Mouse (Mus musculus) intestine, embryonic 16.5 days (tissue): Measurements from ENCODE around the gene Lamp3. TPM values are rescaled to one million over a fixed set of nuclear protein-coding genes. Genes with fewer than 3 reads are reported as not detected.
"Not testable (repeated sequence)": the region's sequence is repeated elsewhere in the genome, so short reads cannot be mapped to it uniquely, and the experiment has no call there.

Experiments used
- ATAC-seq: fragments of 200-750 bp; cut with Nextera tagmentation; 2 replicates; pipeline ENCODE4 v1.8.0; 2017; ENCODE audit warnings: moderate TSS enrichment, moderate library complexity
- H3K27ac ChIP-seq: fragments of 300-500 bp; sonication (generic); 2 replicates; pipeline ENCODE4 v1.5.1; 2014; ENCODE audit warnings: mild to moderate bottlenecking, low read length
- H3K27me3 ChIP-seq: fragments of 300-500 bp; sonication (generic); replicated peaks from 2 replicates; pipeline ENCODE4 v1.6.1; 2014; ENCODE audit warnings: low read length, control low read depth, mixed read lengths; ENCODE audit not compliant: control insufficient read depth, insufficient read depth
- H3K36me3 ChIP-seq: fragments of 300-500 bp; sonication (generic); 2 replicates; pipeline ENCODE4 v1.6.1; 2014; ENCODE audit warnings: low read length, control low read depth; ENCODE audit not compliant: control insufficient read depth, insufficient read depth
- H3K4me1 ChIP-seq: fragments of 300-500 bp; sonication (generic); 2 replicates; pipeline ENCODE4 v1.6.1; 2014; ENCODE audit warnings: low read length, control low read depth, mixed read lengths; ENCODE audit not compliant: control insufficient read depth, insufficient read depth
- H3K4me2 ChIP-seq: fragments of 300-500 bp; sonication (generic); 2 replicates; pipeline ENCODE4 v1.6.1; 2014; ENCODE audit warnings: low read depth, low read length, control low read depth
- H3K4me3 ChIP-seq: fragments of 300-500 bp; sonication (generic); 2 replicates; pipeline ENCODE4 v1.5.1; 2014; ENCODE audit warnings: mild to moderate bottlenecking, low read length
- H3K9ac ChIP-seq: fragments of 300-500 bp; sonication (generic); 2 replicates; pipeline ENCODE4 v1.6.1; 2014; ENCODE audit warnings: low read depth, low read length
- H3K9me3 ChIP-seq: fragments of 300-500 bp; sonication (generic); 2 replicates; pipeline ENCODE4 v1.6.1; 2016; ENCODE audit warnings: low read length, control low read depth; ENCODE audit not compliant: control insufficient read depth
- WGBS: fragments of 180-500 bp; shearing (Covaris S2); extraction: QIAGEN DNeasy Blood & Tissue Kit; methylation state at CpG from one replicate; pipeline ENCODE4 v1.1.7; 2014; 5-methylcytosine and 5-hydroxymethylcytosine counted together
- polyA plus RNA-seq: library from polyadenylated mRNA; unstranded; fragments of >200 nt; fragmentation: Nextera tagmentation; extraction: Ambion mirVana; gene quantifications from 2 replicates; pipeline ENCODE4 v1.2.1, GENCODE M21; 2015

Lamp3 gene
- not detected in 2 replicates for polyA plus RNA-seq

DNA sequence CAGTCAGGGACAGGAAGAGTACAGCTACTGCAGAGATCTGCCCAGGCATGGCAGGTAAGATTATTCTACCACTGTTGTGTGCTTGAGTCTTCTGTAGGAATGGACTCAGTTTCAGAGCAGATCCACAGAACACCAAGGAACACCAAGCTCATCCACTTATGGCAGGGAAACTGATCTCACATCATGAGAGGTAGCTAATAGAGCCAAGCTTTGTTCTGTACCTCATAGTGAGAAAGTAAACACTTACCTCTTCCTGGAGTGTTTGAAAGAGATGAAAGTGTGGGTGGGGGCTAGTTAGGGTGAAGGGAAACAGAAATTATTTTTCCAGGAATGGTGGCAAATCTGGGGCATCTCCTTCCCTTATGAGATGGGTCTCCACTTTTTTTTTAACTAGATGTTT is at the start of gene Lamp3:
Gene Lamp3 (minus strand): TSS at position 160 of the 400 bp plus-strand sequence.
- Histone ChIP-seq H3K9me3 (no peaks in the 10 kb centered on the region), H3K4me1 (no peaks in the 10 kb centered on the region), H3K4me3 (no peak within 1 kb of the TSS), H3K27me3 (no peaks in the 10 kb centered on the region), H3K4me2 (no peak within 1 kb of the TSS), H3K9ac (no peak within 1 kb of the TSS), H3K27ac (no peak within 1 kb of the TSS), H3K36me3 (no peaks in the 10 kb centered on the region)
- ATAC-seq, result no peak

DNA sequence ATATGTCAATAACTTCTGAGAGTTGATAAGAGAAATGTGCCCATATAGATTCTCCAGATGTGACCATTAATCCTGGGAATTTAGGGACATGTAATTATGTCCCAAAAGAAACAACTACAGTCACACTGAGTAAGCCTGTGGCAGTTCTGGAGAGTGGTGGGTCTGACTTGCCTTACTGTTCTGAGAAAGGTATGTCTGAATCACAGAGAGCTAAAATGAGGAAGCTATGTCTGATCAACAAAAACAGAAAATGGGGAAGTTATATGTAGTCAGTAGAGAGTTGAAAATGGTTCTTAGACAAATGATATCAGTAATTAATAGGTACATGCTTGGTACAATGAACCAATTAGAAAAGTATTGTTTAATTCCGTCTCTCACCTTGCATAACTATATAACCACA is 26.7 kb upstream of the Lamp3 start:
- no peak overlapping the region for H3K27ac ChIP-seq
- no peak overlapping the region for H3K4me3 ChIP-seq
- ATAC-seq, result no peak
- H3K27me3 ChIP-seq, result no peaks in the 10 kb centered on the region
- no peak overlapping the region for H3K9ac ChIP-seq
- no peaks in the 10 kb centered on the region for H3K4me1 ChIP-seq
- 75% methylated on average over 1 of the region's 1 CpGs for WGBS
- no peaks in the 10 kb centered on the region for H3K36me3 ChIP-seq
- no peaks in the 10 kb centered on the region for H3K9me3 ChIP-seq
- no peak overlapping the region for H3K4me2 ChIP-seq

DNA sequence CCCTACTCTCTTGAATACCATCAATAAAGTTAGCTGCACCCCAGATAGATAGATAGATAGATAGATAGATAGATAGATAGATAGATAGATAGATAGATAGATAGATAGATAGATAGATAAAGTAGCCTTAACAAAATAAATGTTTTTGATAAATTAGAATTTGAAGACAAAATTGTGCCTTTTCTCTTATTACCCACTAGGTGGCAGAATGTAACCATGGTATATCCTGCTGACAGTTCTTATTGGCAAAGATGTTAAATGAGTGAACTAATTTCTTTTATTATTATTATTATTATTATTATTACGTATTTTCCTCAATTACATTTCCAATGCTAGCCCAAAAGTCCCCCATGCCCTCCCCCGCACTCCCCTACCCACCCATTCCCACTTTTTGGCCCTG is 18.0 kb upstream of the Lamp3 start:
- not testable (repeated sequence) for H3K9ac ChIP-seq, H3K27ac ChIP-seq, H3K4me1 ChIP-seq, H3K36me3 ChIP-seq, H3K4me2 ChIP-seq, ATAC-seq, H3K4me3 ChIP-seq, H3K27me3 ChIP-seq, H3K9me3 ChIP-seq
- 40% methylated on average over 2 of the region's 2 CpGs for WGBS

DNA sequence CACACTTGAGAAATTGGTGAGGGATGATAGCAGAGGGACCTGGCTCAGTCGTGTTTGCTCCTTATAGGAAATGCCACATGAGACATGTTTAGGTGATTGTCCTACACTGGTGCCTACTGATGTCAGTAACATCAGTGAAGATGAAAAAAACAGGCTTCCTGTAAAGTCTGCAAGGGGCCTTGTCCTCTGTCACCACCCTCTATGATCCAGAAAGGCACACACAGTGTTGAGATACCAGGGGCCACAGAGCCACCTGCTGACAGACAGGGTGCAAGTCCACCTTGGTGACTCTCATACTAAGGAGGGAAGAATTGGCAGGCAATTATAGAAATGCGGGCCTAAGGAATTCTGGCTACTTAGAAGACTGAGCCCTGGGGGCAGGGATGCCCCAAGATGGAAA is 14.8 kb upstream of the Lamp3 start:
- Histone ChIP-seq H3K4me2 (no peak overlapping the region), H3K9ac (no peak overlapping the region), H3K9me3 (no peaks in the 10 kb centered on the region), H3K27ac (no peak overlapping the region), H3K27me3 (no peaks in the 10 kb centered on the region), H3K36me3 (no peaks in the 10 kb centered on the region), H3K4me1 (no peaks in the 10 kb centered on the region), H3K4me3 (no peak overlapping the region)
- ATAC-seq, result no peak
- whole genome bisulfite sequencing, result 41% methylated on average over 2 of the region's 2 CpGs

- no peaks in the 10 kb centered on the region for H3K36me3 ChIP-seq
- no peak for ATAC-seq
- H3K27ac ChIP-seq, result no peak overlapping the region
- no peaks in the 10 kb centered on the region for H3K9me3 ChIP-seq
- no peak overlapping the region for H3K4me2 ChIP-seq
- H3K9ac ChIP-seq, result no peak overlapping the region
- H3K4me1 ChIP-seq, result no peaks in the 10 kb centered on the region
- H3K27me3 ChIP-seq, result no peaks in the 10 kb centered on the region
- 65% methylated on average over 1 of the region's 1 CpGs for WGBS
- no peak overlapping the region for H3K4me3 ChIP-seq
These were observed 1.2 kb upstream of the Lamp3 start for GRCm38 (mm10) chr16:19707381-19707780.

DNA sequence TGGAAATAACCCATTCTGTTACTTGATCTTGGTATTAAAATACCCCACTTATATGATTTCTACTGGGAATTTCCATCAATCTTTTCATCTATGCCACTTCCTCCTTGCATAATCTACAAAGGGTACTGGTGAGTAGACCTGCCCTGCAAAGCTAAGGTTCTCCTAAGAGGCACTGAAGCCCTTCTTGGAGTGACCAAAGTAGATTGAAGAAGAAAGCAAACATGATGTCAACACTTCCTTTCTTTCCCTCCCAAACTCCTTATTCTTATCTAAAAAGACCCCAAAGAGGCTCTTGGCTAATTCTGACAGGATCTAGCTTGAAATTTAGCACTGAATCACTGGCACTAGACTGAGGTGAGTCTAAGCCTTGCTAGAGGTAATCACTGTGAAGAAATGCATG is 7.0 kb downstream of the Lamp3 start:
- Histone ChIP-seq H3K4me2 (no peak overlapping the region), H3K9ac (no peak overlapping the region), H3K36me3 (no peaks in the 10 kb centered on the region), H3K27me3 (no peaks in the 10 kb centered on the region), H3K9me3 (no peaks in the 10 kb centered on the region), H3K27ac (no peak overlapping the region), H3K4me1 (no peaks in the 10 kb centered on the region), H3K4me3 (no peak overlapping the region)
- ATAC-seq, result no peak

DNA sequence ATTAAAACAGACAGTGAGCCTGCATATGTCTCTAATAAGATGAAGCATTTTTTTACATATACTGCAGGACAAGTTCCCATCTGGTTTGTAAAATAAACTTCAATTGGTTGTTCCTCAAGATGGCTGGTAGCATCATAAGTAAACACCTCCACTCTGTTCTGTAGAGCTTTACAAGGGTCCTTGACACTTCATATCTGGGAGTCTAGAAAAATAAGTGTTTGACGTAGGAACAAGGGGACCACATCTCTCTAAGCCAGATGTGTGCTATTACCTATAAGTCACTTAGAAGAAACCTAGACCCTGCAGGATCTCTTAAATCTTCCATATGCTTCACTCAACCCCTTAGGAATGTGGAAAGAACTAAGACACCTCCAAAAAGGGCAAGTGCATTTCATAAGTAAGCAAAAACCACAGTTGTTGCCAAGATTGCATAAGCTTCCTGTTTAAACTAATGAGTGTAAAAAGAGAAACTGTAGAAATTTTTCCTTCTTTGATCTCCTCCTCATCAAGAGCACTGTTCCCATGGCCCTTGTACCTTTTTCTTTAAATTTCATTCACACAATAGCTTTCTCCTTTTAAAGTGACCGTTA is 35.3 kb downstream of the Lamp3 start:
- 86% methylated on average over 2 of the region's 2 CpGs for WGBS
- no peaks in the 10 kb centered on the region for H3K27me3 ChIP-seq
- no peaks in the 10 kb centered on the region for H3K4me1 ChIP-seq
- no peaks in the 10 kb centered on the region for H3K9me3 ChIP-seq
- H3K4me3 ChIP-seq, result no peak overlapping the region
- H3K36me3 ChIP-seq, result no peaks in the 10 kb centered on the region
- no peak overlapping the region for H3K27ac ChIP-seq
- no peak overlapping the region for H3K9ac ChIP-seq
- ATAC-seq, result no peak
- no peak overlapping the region for H3K4me2 ChIP-seq

GRCm38 (mm10) chr16:19666312-19666711 is 39.9 kb downstream of the Lamp3 start:
- no peak overlapping the region for H3K9ac ChIP-seq
- ATAC-seq, result no peak
- no peak overlapping the region for H3K27ac ChIP-seq
- H3K4me3 ChIP-seq, result no peak overlapping the region
- H3K4me2 ChIP-seq, result no peak overlapping the region
- WGBS, result 38% methylated on average over 1 of the region's 1 CpGs
- H3K27me3 ChIP-seq, result no peaks in the 10 kb centered on the region
- H3K36me3 ChIP-seq, result no peaks in the 10 kb centered on the region
- H3K9me3 ChIP-seq, result no peaks in the 10 kb centered on the region
- H3K4me1 ChIP-seq, result no peaks in the 10 kb centered on the region

- no peaks in the 10 kb centered on the region for H3K27me3 ChIP-seq
- no peak within 1 kb of the TSS for H3K9ac ChIP-seq
- no peaks in the 10 kb centered on the region for H3K36me3 ChIP-seq
- H3K4me2 ChIP-seq, result no peak within 1 kb of the TSS
- H3K4me1 ChIP-seq, result no peaks in the 10 kb centered on the region
- H3K4me3 ChIP-seq, result no peak within 1 kb of the TSS
- H3K27ac ChIP-seq, result no peak within 1 kb of the TSS
- no peak for ATAC-seq
- WGBS, result 87% methylated on average over 1 of the region's 1 CpGs
- H3K9me3 ChIP-seq, result no peaks in the 10 kb centered on the region
These were observed 76.4 kb downstream of the Lamp3 start, which contains the start of gene Olfr171 for GRCm38 (mm10) chr16:19629816-19630215. Olfr171 (minus strand) TSS chr16:19629916.

DNA sequence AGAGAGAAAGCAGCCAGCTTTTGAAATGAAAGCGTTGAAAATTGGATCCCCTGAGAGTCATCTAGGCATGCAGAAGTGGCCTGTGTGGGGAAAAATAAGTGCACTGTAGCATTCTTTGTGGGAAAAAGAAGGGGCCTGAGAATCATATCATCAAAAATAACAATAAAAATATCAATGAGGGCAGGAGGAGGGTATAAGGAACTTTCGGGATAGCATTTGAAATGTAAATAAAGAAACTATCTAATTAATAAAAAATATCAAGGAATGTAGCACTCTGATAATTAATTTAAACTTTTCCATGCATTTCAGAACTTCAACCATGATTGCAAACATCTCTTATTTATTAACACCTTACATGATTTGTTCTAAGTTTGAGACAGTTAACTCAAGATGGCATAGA is 94.4 kb downstream of the Lamp3 start, which contains the start of gene Olfr170:
Gene Olfr170 (minus strand): TSS at position 101 of the 400 bp plus-strand sequence.
- H3K4me1 ChIP-seq, H3K36me3 ChIP-seq, H3K4me3 ChIP-seq, H3K4me2 ChIP-seq, H3K9ac ChIP-seq, H3K9me3 ChIP-seq, ATAC-seq, H3K27ac ChIP-seq, H3K27me3 ChIP-seq: not testable (repeated sequence)
- 91% methylated on average over 2 of the region's 2 CpGs for WGBS
